Mouse (Mus musculus) cerebellum, adult 9-10 months (tissue): Measurements from ENCODE around the gene 4933407L21Rik.
A peak's percentile ranks its signal among the peaks of the same experiment; 100 is the strongest.
"Not testable (repeated sequence)": the region's sequence is repeated elsewhere in the genome, so short reads cannot be mapped to it uniquely, and the experiment has no call there.

Source experiments
- DNase-seq: peaks from one replicate; pipeline ENCODE4 v3.0.0; 2022

Gene 4933407L21Rik

DNA sequence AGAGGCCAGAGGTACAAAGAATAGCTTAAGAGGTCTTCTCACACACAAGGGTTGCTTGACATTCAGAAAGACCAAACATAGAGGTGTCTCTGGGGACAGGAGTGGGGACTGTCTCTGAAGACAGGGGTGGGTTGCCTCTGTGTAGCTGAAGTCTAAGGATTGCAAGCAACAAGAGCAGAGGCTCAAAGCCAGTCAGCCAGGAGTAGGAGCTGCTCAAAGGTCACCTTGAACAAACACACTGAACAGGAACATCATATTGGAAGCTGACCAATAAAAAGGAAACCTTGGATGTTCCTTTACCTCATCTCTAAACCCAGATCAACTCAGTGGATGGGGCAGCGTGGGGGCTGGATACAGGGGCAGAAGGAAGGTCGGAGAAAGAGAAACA is 31.6 kb downstream of the 4933407L21Rik start:
- no peak for DNase-seq

GRCm38 (mm10) chr1:85960873-85961272 is 32.6 kb downstream of the 4933407L21Rik start, which contains the start of gene Gpr55:
Gene Gpr55, minus strand, starts transcription at chr1:85961007.
- DNase-seq: no peak

DNA sequence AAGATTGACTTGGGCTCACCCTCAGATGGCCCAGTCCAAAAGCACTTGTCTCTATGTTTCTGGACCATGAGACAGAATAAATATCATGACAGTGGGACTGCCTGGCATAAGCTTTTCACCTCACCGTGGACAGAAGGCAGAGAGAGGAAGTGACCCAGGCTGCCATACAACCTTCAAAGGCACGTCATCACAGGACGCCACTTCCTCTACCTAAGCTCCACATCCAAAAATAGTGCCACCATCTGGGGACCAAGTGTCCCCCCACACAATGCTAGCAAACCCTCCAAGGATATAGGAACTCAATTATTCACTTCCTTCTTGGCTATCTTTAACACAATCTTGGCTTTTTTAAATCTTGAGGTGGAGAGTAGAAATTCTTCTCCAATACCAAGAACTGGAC is 33.8 kb downstream of the 4933407L21Rik start:
- DNase-seq: no peak

- DNase-seq: no peak
Measured at GRCm38 (mm10) chr1:85965856-85966255, 37.6 kb downstream of the 4933407L21Rik start.

GRCm38 (mm10) chr1:85969081-85969480 is 40.8 kb downstream of the 4933407L21Rik start:
- no peak for DNase-seq

GRCm38 (mm10) chr1:85969519-85969918 is 41.2 kb downstream of the 4933407L21Rik start:
- DNase-seq: peak; percentile 13

DNA sequence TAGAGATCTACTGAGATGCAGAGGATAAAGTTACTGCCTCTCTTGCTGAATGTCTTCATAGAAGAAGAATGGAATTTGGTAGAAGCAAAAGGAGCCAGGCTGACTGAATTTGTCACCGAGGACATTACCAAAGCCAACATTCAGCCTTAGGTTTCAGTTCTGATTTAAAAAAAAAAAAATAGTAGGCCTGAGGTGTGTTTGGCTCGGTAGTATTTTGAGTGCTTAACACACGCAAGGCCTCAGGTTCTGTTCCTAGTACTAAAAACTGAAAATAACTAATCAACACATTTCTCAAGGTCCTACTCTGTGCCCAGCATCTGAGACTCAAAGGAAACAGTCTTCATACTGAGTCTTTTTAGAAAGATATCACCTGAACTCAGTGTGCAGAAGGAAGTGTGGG is 42.8 kb downstream of the 4933407L21Rik start:
- no peak for DNase-seq

- DNase-seq: no peak
Measured at GRCm38 (mm10) chr1:85972341-85972740, 44.1 kb downstream of the 4933407L21Rik start.

DNA sequence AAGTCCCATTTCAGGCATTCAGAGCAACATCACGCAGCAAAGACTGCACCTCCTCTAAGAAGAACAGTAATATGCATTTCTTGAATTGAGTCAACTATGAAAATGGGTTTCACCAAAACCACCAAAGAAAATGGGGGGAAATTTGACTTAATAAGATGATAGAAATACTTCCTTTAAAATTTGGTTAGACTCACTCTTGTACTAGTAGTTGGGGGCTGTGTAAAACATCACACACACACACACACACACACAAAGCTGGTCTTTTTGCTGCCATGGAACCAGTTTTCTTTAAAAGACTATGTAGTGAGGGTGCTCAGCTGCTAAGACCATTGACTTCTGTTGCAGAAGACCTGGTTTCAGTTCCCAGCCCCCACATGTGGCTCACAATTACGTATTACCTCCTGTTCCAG is 45.2 kb downstream of the 4933407L21Rik start:
- DNase-seq: no peak

DNA sequence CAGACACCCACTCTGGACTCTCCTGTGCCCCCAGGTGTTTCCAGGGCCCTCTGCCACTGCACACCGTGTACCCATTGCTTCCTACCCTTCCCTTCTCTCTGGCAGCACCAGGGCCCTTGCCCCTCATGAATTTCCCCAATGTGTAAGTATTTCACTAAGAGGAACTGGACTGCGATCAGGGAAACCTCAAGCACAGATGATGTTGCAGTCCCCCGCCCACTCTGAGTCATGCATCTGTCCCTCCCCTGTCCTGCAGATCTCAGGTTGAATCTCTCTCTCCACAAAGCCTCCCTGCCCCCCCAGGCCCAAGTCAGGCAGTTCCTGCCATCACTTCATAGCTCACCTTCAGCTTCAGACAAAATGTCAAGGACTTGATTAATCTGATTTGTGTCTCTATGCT is 49.4 kb downstream of the 4933407L21Rik start:
- no peak for DNase-seq

GRCm38 (mm10) chr1:85981738-85982357 is 53.6 kb downstream of the 4933407L21Rik start:
- DNase-seq: no peak

DNA sequence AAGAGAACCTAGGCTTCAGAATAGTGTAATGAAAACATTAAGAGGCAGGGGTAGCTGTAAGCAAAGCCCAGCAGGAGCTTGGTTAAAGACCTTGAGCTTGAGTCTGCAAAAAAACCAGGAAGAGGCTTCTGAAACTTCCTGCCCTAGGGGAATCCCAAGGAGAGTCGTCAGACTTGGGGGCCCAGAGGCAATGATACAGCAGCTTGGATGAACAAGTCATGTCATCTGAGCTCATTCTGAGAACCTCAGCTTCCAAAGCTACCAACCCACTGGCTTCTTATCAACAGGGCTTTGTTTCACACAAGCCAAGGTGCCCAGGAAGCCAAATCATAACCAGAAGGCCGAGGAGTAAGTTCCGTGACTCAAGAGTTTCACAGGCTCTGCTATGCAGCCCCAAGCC is 57.5 kb downstream of the 4933407L21Rik start:
- no peak for DNase-seq

DNA sequence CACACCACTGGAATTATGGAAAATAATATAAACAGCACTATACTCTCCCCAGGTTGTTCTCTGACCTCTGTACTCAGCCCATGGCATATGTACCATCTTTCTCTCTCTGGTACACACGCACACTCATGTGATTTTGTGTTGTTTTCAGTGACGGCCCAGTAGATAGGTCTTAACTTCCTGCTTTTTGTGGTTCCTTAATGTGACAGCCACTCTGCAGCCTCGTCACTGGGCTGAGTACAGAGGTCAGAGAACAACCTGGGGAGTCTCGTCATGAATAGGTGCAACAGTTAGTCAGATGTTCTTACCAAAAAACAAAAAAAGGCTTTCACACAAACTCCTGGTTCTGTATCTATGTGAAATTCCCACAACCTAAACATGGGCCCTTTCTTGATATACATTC is 60.1 kb downstream of the 4933407L21Rik start:
- DNase-seq: no peak

- DNase-seq: not testable (repeated sequence)
Measured at GRCm38 (mm10) chr1:85988882-85989281, 60.6 kb downstream of the 4933407L21Rik start.
